Mouse (Mus musculus) heart, embryonic 16.5 days (tissue): Measurements from ENCODE around the gene Acsm3. TPM values are rescaled to one million over a fixed set of nuclear protein-coding genes. Genes with fewer than 3 reads are reported as not detected.
"Not testable (repeated sequence)": the region's sequence is repeated elsewhere in the genome, so short reads cannot be mapped to it uniquely, and the experiment has no call there.

Experiments used
- ATAC-seq: fragments of 200-750 bp; cut with Nextera tagmentation; replicated peaks from 2 replicates; pipeline ENCODE4 v1.8.0; 2017; ENCODE audit warnings: moderate number of reproducible peaks; ENCODE audit not compliant: insufficient read depth, low FRiP score; ENCODE audit errors: extremely low read depth
- H3K27ac ChIP-seq: fragments of 300-500 bp; sonication (generic); 2 replicates; pipeline ENCODE4 v1.5.1; 2014; ENCODE audit warnings: mild to moderate bottlenecking, low read length, control low read depth, moderate library complexity
- H3K27me3 ChIP-seq: fragments of 300-500 bp; sonication (generic); 2 replicates; pipeline ENCODE4 v1.6.1; 2014; ENCODE audit warnings: low read length, mixed read lengths; ENCODE audit not compliant: control insufficient read depth, insufficient read depth
- H3K36me3 ChIP-seq: fragments of 300-500 bp; sonication (generic); 2 replicates; pipeline ENCODE4 v1.6.1; 2014; ENCODE audit not compliant: control insufficient read depth, insufficient read depth
- H3K4me1 ChIP-seq: fragments of 300-500 bp; sonication (generic); 2 replicates; pipeline ENCODE4 v1.6.1; 2014; ENCODE audit warnings: low read length, mixed read lengths; ENCODE audit not compliant: control insufficient read depth, insufficient read depth
- H3K4me2 ChIP-seq: fragments of 300-500 bp; sonication (generic); 2 replicates; pipeline ENCODE4 v1.6.1; 2014; ENCODE audit warnings: low read depth, mild to moderate bottlenecking, control low read depth, low read length
- H3K4me3 ChIP-seq: fragments of 300-500 bp; sonication (generic); 2 replicates; pipeline ENCODE4 v1.5.1; 2014; ENCODE audit warnings: mild to moderate bottlenecking, control low read depth, low read length
- H3K9ac ChIP-seq: fragments of 300-500 bp; sonication (generic); 2 replicates; pipeline ENCODE4 v1.6.1; 2014; ENCODE audit warnings: low read length, control low read depth
- H3K9me3 ChIP-seq: fragments of 300-500 bp; sonication (generic); replicated peaks from 2 replicates; pipeline ENCODE4 v1.6.1; 2016; ENCODE audit warnings: low read length; ENCODE audit not compliant: control insufficient read depth
- WGBS: fragments of 180-500 bp; shearing (Covaris S2); extraction: QIAGEN DNeasy Blood & Tissue Kit; methylation state at CpG from one replicate; pipeline ENCODE4 v1.1.7; 2014; 5-methylcytosine and 5-hydroxymethylcytosine counted together
- polyA plus RNA-seq: library from polyadenylated mRNA; unstranded; fragments of >200 nt; fragmentation: Nextera tagmentation; extraction: Ambion mirVana; gene quantifications from 2 replicates; pipeline ENCODE4 v1.2.1, GENCODE M21; 2015

The Acsm3 gene
- 0.11 and 0.12 TPM in 2 replicates for polyA plus RNA-seq

- H3K4me3 ChIP-seq = no peak within 1 kb of the TSS
- no peak within 1 kb of the TSS for H3K27ac ChIP-seq
- H3K27me3 ChIP-seq = no peaks in the 10 kb centered on the region
- H3K9me3 ChIP-seq = no peaks in the 10 kb centered on the region
- H3K4me2 ChIP-seq = no peak within 1 kb of the TSS
- no peak within 1 kb of the TSS for H3K9ac ChIP-seq
- no peaks in the 10 kb centered on the region for H3K4me1 ChIP-seq
- no peak for ATAC-seq
- whole genome bisulfite sequencing = 56% methylated on average over 11 of the region's 11 CpGs
- H3K36me3 ChIP-seq = no peaks in the 10 kb centered on the region
Measured at GRCm38 (mm10) chr7:119760527-119760951, at the start of gene Acsm3. Acsm3 (plus strand) TSS chr7:119760923.

GRCm38 (mm10) chr7:119714111-119714510 is 46.6 kb upstream of the Acsm3 start:
- Histone ChIP-seq H3K9ac (no peak overlapping the region), H3K36me3 (peaks cover 35% of the 10 kb centered on the region), H3K4me3 (no peak overlapping the region), H3K27me3 (no peaks in the 10 kb centered on the region), H3K9me3 (no peaks in the 10 kb centered on the region), H3K27ac (no peak overlapping the region), H3K4me2 (no peak overlapping the region), H3K4me1 (no peaks in the 10 kb centered on the region)
- no peak for ATAC-seq
- WGBS = 87% methylated on average over 7 of the region's 7 CpGs

DNA sequence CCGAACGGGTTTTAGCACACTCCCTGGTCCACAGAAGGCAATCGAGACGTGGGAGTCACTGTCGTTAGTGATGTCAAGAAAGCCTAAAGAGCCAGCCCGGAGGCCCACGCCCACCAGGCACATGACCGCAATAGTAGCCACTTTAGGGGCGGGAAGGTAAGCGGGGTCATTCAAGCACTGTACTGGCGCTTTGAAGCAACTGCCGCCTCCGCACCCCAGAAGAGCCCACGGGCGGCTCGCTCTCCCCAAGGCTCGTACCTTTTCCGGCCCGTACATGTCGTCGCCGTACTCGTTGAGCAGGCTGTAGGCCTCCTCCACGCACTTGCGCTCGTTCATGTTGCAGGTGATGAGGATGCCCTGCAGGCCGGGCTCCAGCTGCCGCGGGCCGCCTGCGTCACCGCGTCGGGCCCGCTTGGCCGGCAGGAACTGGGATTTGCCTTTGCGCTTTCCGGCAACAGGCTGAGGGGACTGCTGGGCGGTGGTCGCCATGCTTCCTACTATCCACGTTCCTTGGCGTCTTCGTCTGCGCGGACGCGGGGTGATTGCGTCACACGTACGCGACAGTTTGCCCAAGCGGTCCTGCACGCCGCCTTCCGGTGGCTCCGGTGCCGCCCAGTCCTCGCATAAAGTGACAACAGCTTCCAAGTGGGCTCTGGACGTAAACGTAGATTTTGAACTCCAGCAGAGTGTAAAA is 40.3 kb upstream of the Acsm3 start, which contains the start of gene Thumpd1:
Gene Thumpd1, minus strand, starts transcription at position 546 of the 694 bp plus-strand sequence.
- Histone ChIP-seq H3K9me3 (no peaks in the 10 kb centered on the region), H3K4me3 (peak within 1 kb of the TSS; percentile 92), H3K36me3 (peaks cover 30% of the 10 kb centered on the region), H3K4me2 (peak within 1 kb of the TSS; percentile 88), H3K27me3 (no peaks in the 10 kb centered on the region), H3K4me1 (peaks cover 10% of the 10 kb centered on the region), H3K27ac (peak within 1 kb of the TSS; percentile 64), H3K9ac (peak within 1 kb of the TSS; percentile 89)
- peak; percentile 95 for ATAC-seq
- under 1% methylated on average over 60 of the region's 60 CpGs for WGBS

- no peaks in the 10 kb centered on the region for H3K9me3 ChIP-seq
- 14% methylated on average over 8 of the region's 8 CpGs for WGBS
- peak overlapping the region; percentile 88 for H3K4me2 ChIP-seq
- H3K4me3 ChIP-seq = peak overlapping the region; percentile 92
- peaks cover 10% of the 10 kb centered on the region for H3K4me1 ChIP-seq
- no peaks in the 10 kb centered on the region for H3K27me3 ChIP-seq
- peak overlapping the region; percentile 89 for H3K9ac ChIP-seq
- H3K27ac ChIP-seq = 0 out of 2 replicates have a peak overlapping the region, but pooled peaks have one; percentile 51
- peaks cover 25% of the 10 kb centered on the region for H3K36me3 ChIP-seq
- ATAC-seq = no peak
Measured at GRCm38 (mm10) chr7:119720947-119721310, 39.8 kb upstream of the Acsm3 start.

- 89% methylated on average over 2 of the region's 2 CpGs for WGBS
- ATAC-seq = no peak
- no peak overlapping the region for H3K4me3 ChIP-seq
- H3K27me3 ChIP-seq = no peaks in the 10 kb centered on the region
- no peak overlapping the region for H3K9ac ChIP-seq
- H3K27ac ChIP-seq = no peak overlapping the region
- no peaks in the 10 kb centered on the region for H3K36me3 ChIP-seq
- H3K9me3 ChIP-seq = peaks cover 2% of the 10 kb centered on the region; the same call in 1 of the 2 replicates
- H3K4me1 ChIP-seq = no peaks in the 10 kb centered on the region
- H3K4me2 ChIP-seq = no peak overlapping the region
Measured at GRCm38 (mm10) chr7:119727621-119728020, 33.1 kb upstream of the Acsm3 start.

DNA sequence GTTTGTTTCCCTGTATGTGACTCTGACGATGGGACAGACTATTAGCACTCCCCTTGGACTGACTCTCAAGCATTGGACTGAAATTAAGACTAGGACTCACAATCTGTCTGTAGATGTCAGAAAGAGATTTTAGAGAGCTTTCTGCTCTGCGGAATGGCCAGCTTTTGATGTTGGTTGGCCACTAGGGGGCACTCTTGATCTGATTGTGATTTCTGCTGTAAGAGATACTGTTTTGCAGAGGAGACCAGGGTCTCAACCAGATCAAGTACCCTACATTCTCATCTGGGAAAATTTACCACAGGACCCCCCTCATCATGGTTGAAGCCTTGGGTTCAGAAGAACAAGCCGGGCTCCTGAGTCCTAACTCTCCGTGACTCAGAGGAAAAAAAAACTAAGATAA is 29.5 kb upstream of the Acsm3 start:
- H3K27ac ChIP-seq, H3K9me3 ChIP-seq, ATAC-seq, H3K4me3 ChIP-seq, H3K9ac ChIP-seq, H3K4me1 ChIP-seq, H3K36me3 ChIP-seq, H3K27me3 ChIP-seq, H3K4me2 ChIP-seq: not testable (repeated sequence)
- 82% methylated on average over 4 of the region's 4 CpGs for WGBS

DNA sequence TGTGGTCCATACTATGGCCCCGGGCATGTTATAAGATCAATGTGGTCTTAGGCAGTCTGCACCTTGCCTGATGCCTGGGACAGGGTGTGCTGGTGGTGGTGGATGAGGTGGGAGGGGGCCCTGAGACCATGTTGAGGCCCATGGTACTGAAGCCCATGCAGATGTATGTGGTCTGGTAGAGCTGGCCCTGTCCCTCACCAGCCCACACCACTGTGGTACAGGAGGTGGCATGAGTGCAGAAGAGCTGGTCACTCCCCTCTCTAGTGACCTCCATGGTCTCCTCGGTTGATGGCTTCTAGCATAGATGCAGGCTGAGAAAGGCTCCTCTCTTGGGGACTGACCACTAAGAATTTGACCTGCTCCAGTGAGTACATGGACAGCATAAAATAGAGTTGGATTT is 21.8 kb upstream of the Acsm3 start:
- H3K4me1 ChIP-seq = no peaks in the 10 kb centered on the region
- H3K27ac ChIP-seq = no peak overlapping the region
- 69% methylated on average over 2 of the region's 2 CpGs for WGBS
- ATAC-seq = no peak
- no peaks in the 10 kb centered on the region; the same call in 1 of the 2 replicates for H3K9me3 ChIP-seq
- no peak overlapping the region for H3K9ac ChIP-seq
- H3K4me3 ChIP-seq = no peak overlapping the region
- no peaks in the 10 kb centered on the region for H3K36me3 ChIP-seq
- peaks cover under 1% of the 10 kb centered on the region; the same call in 1 of the 2 replicates for H3K27me3 ChIP-seq
- H3K4me2 ChIP-seq = no peak overlapping the region

DNA sequence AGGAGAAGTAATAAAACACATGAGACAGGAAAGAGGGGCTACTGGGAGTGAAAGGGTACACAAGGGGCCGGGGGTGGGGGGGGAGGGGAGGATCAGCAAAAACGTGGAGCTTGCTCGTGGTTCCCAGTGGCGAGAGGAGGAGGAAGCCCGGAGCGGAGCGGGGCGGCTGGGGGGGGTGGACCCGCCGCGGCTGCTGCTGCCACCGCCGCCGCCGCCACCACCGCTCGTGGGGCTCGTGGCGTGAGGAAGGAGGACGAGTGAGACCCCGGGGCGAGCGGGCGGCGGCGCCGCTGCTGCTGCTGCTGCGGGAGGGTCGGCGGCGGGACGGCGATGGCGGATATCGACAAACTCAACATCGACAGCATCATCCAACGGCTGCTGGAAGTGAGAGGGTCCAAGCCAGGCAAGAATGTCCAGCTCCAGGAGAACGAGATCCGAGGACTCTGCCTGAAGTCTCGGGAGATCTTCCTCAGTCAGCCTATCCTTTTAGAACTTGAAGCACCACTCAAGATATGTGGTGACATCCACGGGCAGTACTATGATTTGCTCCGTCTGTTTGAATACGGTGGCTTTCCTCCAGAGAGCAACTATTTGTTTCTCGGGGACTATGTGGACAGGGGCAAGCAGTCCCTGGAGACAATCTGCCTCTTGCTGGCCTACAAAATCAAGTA is 20.8 kb upstream of the Acsm3 start:
- WGBS = under 1% methylated on average over 19 of the region's 44 CpGs
- H3K9ac ChIP-seq, ATAC-seq: not testable (repeated sequence)

GRCm38 (mm10) chr7:119744321-119744720 is 16.4 kb upstream of the Acsm3 start:
- peaks cover 4% of the 10 kb centered on the region for H3K4me1 ChIP-seq
- no peak for ATAC-seq
- H3K9ac ChIP-seq = 0 out of 2 replicates have a peak overlapping the region, but pooled peaks have one; percentile 27
- H3K9me3 ChIP-seq = no peaks in the 10 kb centered on the region
- 6% methylated on average over 34 of the region's 34 CpGs for WGBS
- H3K4me3 ChIP-seq = peak overlapping the region; percentile 22
- H3K4me2 ChIP-seq = peak overlapping the region; percentile 50
- H3K27me3 ChIP-seq = peaks cover 3% of the 10 kb centered on the region; the same call in 1 of the 2 replicates
- no peak overlapping the region for H3K27ac ChIP-seq
- no peaks in the 10 kb centered on the region for H3K36me3 ChIP-seq

More for the DNA sequence above, 20.8 kb upstream of the Acsm3 start:
- H3K9me3 ChIP-seq, H3K4me1 ChIP-seq, H3K27me3 ChIP-seq, H3K36me3 ChIP-seq, H3K27ac ChIP-seq: not testable (repeated sequence)
- Histone ChIP-seq H3K4me3 (peak overlapping the region; percentile 42), H3K4me2 (peak overlapping the region; percentile 62)
